Mouse (Mus musculus): ENCODE results near the gene C5ar1.
"Not testable (repeated sequence)": the region's sequence is repeated elsewhere in the genome, so short reads cannot be mapped to it uniquely, and the experiment has no call there.

C5ar1 gene

GRCm38 (mm10) chr7:16274922-16275890 is 15.9 kb upstream of the C5ar1 start:
- no peak for DNase-seq (ENCODE audit: low read depth, low spot score)

GRCm38 (mm10) chr7:16273766-16274140 is 14.4 kb upstream of the C5ar1 start:
- peak; percentile 73 for DNase-seq (ENCODE audit: low read depth, low spot score)

GRCm38 (mm10) chr7:16273081-16273765 is 13.9 kb upstream of the C5ar1 start, which contains the start of gene Inafm1:
Inafm1 (minus strand) TSS chr7:16273617.
- peak; percentile 96 for DNase-seq (ENCODE audit: low read depth, low spot score)

GRCm38 (mm10) chr7:16272681-16273080 is 13.3 kb upstream of the C5ar1 start:
- peak; percentile 48 for DNase-seq (ENCODE audit: low read depth, low spot score)

DNA sequence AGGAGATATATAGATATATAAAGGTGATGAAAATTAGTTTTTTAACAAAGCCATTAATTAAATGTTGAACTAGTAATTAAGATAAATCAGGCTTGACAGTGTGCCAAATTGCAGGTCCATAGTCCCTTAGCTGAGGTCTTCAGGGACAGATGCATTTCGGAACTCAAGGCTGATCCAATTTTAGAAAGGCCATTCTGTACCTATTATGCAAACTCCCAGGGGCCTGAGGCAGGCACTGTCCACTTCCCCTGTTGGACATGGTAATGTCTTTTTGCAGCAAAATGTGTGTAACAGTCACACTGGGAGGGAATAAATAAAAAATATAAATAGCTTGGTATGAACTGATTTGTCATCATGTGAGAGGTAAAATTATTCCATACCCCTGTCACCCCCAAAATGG is 11.8 kb upstream of the C5ar1 start:
- DNase-seq (ENCODE audit: low read depth, low spot score): no peak

DNA sequence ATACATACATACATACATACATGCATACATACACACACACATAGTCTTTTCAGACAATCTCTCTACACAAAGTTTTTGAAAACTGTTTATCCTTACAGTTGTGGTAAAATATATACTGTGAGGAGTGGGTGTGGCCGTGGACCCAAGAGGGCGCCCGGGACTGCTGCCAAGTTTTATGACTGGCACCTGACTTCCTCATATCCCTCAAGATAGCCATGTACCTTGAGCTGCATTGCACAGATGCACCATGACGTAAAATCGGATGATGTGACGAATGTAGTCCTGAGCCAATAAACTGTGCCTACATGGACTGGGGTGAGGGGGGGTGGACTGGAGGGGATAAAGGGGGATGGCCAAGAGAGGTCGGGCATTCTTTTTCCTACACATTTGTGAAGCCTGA is 7.3 kb upstream of the C5ar1 start:
- DNase-seq (ENCODE audit: low read depth, low spot score): not testable (repeated sequence)

GRCm38 (mm10) chr7:16265856-16266255 is 6.5 kb upstream of the C5ar1 start:
- no peak for DNase-seq (ENCODE audit: low read depth, low spot score)

- no peak for DNase-seq (ENCODE audit: low read depth, low spot score)
Observed at GRCm38 (mm10) chr7:16263843-16264242, 4.5 kb upstream of the C5ar1 start.

GRCm38 (mm10) chr7:16263015-16263787 is 3.9 kb upstream of the C5ar1 start:
- DNase-seq (ENCODE audit: low read depth, low spot score): peak; percentile 86

DNA sequence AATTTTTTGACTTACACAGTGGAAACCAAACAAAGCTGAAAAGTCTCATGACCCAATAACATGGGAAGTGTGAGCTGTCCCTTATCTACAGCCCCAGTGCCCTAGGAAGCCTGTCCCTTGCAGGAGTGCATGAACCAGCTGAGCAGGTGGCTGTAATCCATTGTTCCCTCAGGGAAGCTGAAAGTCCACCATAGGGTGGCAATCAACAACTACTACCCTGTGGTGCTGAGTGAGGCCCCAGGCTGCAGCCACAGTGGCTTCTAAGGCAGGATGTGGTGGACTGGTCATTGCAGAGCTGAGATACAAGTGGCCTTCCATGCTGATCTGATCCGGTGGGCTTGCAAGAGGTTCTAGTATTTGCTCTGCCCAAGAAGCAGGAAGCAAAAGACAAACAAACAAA is 1.8 kb upstream of the C5ar1 start:
- no peak for DNase-seq (ENCODE audit: low read depth, low spot score)

- DNase-seq (ENCODE audit: low read depth, low spot score): no peak
Observed at GRCm38 (mm10) chr7:16257830-16258229, 1.5 kb downstream of the C5ar1 start.

- not testable (repeated sequence) for DNase-seq (ENCODE audit: low read depth, low spot score)
Observed at GRCm38 (mm10) chr7:16255963-16256362, 3.4 kb downstream of the C5ar1 start.

DNA sequence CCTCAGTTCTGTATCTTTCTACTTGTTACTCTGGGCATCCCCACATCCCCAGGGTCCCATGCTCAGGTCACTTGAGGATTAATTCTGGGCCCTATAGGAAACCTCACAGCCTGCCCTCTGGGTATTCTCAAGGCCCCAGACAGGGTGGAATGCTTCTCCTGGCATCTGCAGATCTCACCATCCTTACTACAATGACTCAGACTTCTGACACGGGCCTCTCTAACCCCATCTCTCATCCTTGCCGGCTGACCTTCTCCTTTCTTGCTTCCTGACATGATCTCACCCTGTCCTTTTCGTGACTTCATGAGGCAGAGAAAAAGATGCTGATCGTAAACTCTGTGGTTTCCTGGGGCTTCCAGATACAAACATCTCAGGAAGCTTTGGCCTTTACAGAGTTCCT is 5.1 kb downstream of the C5ar1 start:
- DNase-seq (ENCODE audit: low read depth, low spot score): no peak

DNA sequence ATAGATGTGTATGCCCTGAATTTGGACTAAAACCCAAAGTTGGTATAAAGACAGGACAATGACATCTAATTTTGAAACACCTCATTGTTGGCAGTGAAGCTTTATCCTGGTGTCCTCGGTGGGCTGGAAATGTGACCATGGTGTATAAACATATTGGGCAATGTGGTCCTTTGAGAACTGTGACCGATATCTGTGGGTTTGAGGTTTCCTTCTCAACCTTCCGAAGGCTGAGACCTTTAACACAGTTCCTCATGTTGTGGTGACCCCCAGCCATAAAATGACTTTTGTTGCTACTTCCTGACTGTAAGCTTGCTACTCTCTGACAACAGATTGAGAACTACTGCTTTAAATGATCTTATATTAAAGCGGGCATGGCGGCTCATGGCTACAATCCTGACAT is 8.7 kb downstream of the C5ar1 start:
- no peak for DNase-seq (ENCODE audit: low read depth, low spot score)

GRCm38 (mm10) chr7:16245958-16246357 is 13.4 kb downstream of the C5ar1 start:
- DNase-seq (ENCODE audit: low read depth, low spot score): no peak

GRCm38 (mm10) chr7:16244067-16244466 is 15.3 kb downstream of the C5ar1 start, which contains the start of gene C5ar2:
C5ar2 (minus strand) TSS chr7:16244154.
- DNase-seq (ENCODE audit: low read depth, low spot score): no peak

DNA sequence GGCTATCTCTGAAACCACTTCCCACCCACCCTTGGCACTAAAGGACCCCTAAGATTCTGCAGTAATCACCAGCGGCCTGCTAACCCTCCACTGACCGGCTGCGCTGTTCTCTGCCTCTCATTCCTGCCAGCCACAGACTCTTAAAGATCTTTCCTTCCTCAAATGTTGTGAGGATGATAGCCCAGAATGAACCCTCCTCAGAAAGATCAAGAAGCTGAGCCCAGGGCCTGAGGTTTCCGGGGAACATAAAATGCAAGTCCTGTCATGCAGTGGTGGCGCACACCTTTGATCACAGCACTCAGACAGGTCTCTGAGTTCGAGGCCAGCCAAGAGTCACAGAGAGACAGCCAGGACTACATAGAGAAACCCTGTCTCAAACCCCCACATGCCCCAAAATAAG is 17.1 kb downstream of the C5ar1 start:
- DNase-seq (ENCODE audit: low read depth, low spot score): no peak

GRCm38 (mm10) chr7:16241787-16242186 is 17.6 kb downstream of the C5ar1 start:
- peak; percentile 62 for DNase-seq (ENCODE audit: low read depth, low spot score)

GRCm38 (mm10) chr7:16240978-16241303 is 18.4 kb downstream of the C5ar1 start:
- no peak for DNase-seq (ENCODE audit: low read depth, low spot score)

DNA sequence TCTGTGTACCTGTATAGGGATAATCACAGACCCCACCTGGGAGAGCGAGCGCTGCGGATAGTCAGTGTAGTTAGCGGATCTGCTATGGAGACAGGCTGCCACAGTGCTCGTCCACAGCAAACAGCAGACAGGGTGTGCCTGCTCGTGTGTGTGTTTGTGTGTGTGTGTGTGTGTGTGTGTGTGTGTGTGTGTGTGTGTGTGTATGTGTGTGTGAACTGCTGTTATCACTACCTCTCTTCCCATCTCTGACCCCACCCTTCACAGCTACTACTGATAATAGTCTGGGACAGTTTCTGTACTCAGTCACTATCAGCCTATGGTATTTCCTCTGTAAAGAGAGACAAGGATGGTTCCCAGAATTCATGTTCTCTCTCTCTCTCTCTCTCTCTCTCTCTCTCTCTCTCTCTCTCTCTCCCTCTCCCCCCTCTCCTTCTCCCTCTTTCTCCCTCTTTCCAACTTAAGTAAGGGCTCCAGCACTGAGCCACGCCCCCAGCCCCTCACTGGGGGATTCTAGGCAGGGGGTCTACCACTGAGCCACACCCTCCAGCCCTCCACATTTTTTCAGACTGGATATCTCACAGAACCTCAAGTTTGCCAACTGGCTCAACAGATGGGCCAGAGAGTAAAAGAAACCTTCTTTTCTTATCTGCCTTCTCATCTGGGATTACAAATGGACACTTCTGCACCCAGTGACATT is 18.9 kb downstream of the C5ar1 start:
- no peak for DNase-seq (ENCODE audit: low read depth, low spot score)

DNA sequence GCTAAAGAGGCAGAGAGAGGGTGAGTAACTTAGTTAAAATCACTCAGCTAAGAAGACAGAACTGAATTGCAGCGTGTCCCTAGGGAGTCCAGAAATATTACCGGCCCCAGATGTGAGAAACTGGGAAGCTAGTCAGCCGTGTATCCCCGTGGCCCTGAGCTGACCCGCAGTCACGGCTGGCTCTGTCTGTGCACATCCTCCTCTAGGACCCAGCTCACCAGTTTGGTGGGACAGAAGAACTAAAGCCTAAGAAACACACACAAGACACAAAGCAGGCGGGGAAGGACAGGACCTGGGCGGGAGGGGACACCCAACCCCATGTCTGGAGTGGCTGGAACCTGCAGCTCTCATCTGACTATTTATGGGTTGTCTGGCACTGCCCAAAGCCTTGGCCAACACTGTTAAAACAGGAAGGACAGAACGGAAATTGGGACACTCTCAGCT is 19.8 kb downstream of the C5ar1 start:
- DNase-seq (ENCODE audit: low read depth, low spot score): no peak

All from ES-CJ7 (cell line).